Mouse (Mus musculus) stomach, postnatal 0 days (tissue): ENCODE measurements around the gene Gm5788.
"Not testable (repeated sequence)": the region's sequence is repeated elsewhere in the genome, so short reads cannot be mapped to it uniquely, and the experiment has no call there.

Source experiments
- CTCF ChIP-seq: IDR thresholded peaks from 2 replicates; pipeline ENCODE4 v1.5.1; 2016; ENCODE audit warnings: antibody characterized with exemption, low read depth, mild to moderate bottlenecking, moderate library complexity
- EP300 ChIP-seq: optimal IDR thresholded peaks from 2 replicates; pipeline ENCODE3; 2016; ENCODE audit warnings: antibody characterized with exemption

- not testable (repeated sequence) for TF ChIP-seq CTCF, EP300
Observed at GRCm38 (mm10) chr12:87519616-87520015, 25.1 kb downstream of the Gm5788 start.
